ENCODE assay signal across 22 mouse cellular contexts in the genomic region with DNA sequence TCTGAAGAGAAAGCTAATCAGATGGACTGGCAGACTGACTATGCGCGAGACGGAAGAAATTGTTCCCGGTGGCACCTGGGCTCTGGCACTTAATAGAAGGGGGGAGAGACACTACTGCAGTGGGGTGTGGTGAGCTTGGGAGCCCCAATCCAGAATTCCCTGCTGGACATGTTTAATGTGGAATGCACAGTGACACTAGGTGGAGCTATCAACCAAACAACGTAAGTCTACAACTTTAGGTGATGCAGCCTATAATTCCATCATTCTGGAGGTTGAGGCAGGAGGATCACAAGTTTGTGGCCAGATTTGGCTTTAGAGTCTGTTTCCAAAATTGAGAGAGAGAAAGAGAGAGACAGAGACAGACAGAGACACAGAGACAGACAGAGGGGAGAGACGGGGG. TPM values are rescaled to one million over a fixed set of nuclear protein-coding genes. Genes with fewer than 3 reads are reported as not detected.
A peak's percentile ranks its signal among the peaks of the same experiment; 100 is the strongest.
DNase-seq lines count a peak whose midpoint lies in the region; ATAC-seq and TF ChIP-seq lines count a peak whose summit lies in the region.
"Had no signal": no experiment of that assay in that cellular context is flagged by ENCODE, and none has a peak within 500 bp of the region (broad histone marks: within the 10 kb centered on the region; RNA-seq: fewer than 3 reads in every experiment).

No protein-coding gene starts in this region.

- no peak overlapping the region for H3K9ac ChIP-seq in heart, adult 2 months (ENCODE audit: low read depth, low read length)
- no peak overlapping the region for H3K9ac ChIP-seq in liver, adult 2 months (ENCODE audit: low read depth, low read length)
- no peak overlapping the region for H3K9ac ChIP-seq in liver, embryonic 11.5 days (ENCODE audit: low read depth, low read length)
- H3K9ac ChIP-seq: forebrain, embryonic 13.5 days; heart, embryonic 13.5 days; neural tube, embryonic 13.5 days had no signal

- no peaks in the 10 kb centered on the region for H3K79me3 ChIP-seq in C2C12 (ENCODE audit: low read depth)

- no peaks in the 10 kb centered on the region for H3K9me3 ChIP-seq in heart, embryonic 10.5 days
- no peaks in the 10 kb centered on the region for H3K9me3 ChIP-seq in liver, embryonic 11.5 days (ENCODE audit: control insufficient read depth, low read length)
- H3K9me3 ChIP-seq: forebrain, embryonic 13.5 days; heart, embryonic 13.5 days; hindbrain, embryonic 10.5 days; neural tube, embryonic 13.5 days had no signal

- H3K4me3 ChIP-seq in heart, adult 2 months: no peak overlapping the region
- no peak overlapping the region for H3K4me3 ChIP-seq in heart, embryonic 10.5 days
- H3K4me3 ChIP-seq in liver, adult 2 months (ENCODE audit: insufficient read depth, low read depth, low read length): no peak overlapping the region
- no peak overlapping the region for H3K4me3 ChIP-seq in liver, embryonic 11.5 days (ENCODE audit: low read depth, low read length)
- no peak overlapping the region for H3K4me3 ChIP-seq in C2C12 (ENCODE audit: insufficient read depth, poor library complexity, severe bottlenecking)
- H3K4me3 ChIP-seq: forebrain, embryonic 13.5 days; heart, embryonic 13.5 days; hindbrain, embryonic 10.5 days; neural tube, embryonic 13.5 days had no signal

- TF ChIP-seq EP300 in heart, adult 2 months (IDR thresholded peaks at IDR 0.05; ENCODE audit: insufficient read depth, low read depth, low read length): no peak

- no peak for TF ChIP-seq POLR2A in heart, adult 2 months (IDR thresholded peaks at IDR 0.05; ENCODE audit: insufficient read depth, low read depth, low read length)
- TF ChIP-seq POLR2A in liver, adult 2 months (IDR thresholded peaks at IDR 0.05; ENCODE audit: extremely low read depth, insufficient read depth, low read length): no peak

- no peak for ATAC-seq in liver, embryonic 11.5 days (replicated peaks; ENCODE audit: low FRiP score)
- ATAC-seq: forebrain, embryonic 13.5 days; intestine, embryonic 16.5 days had no signal

- no peak for DNase-seq in heart, adult 2 months
- no peak for DNase-seq in heart, embryonic 10.5 days (ENCODE audit: low spot score)
- DNase-seq in liver, adult 2 months (ENCODE audit: extremely low read depth, low read depth, low spot score): peak; percentile 49
- no peak for DNase-seq in liver, embryonic 11.5 days (ENCODE audit: low spot score)
- peak; percentile 66 for DNase-seq in NIH3T3 (ENCODE audit: low read depth)
- DNase-seq in adrenal gland, postnatal 36 days: no peak
- no peak for DNase-seq in adrenal gland, postnatal 14 days
- DNase-seq: adrenal gland, adult 2 months; cerebellum, adult 9-11 months; embryo, embryonic 11 days; gastrocnemius, postnatal 14 days; thymus, adult 2 months had no signal

- H3K27me3 ChIP-seq in heart, adult 2 months (ENCODE audit: control insufficient read depth, insufficient read depth, low read length): peaks cover 2% of the 10 kb centered on the region; the same call in 1 of the 2 replicates
- H3K27me3 ChIP-seq in heart, embryonic 10.5 days (ENCODE audit: insufficient read depth, poor library complexity, severe bottlenecking): peaks cover 40% of the 10 kb centered on the region
- H3K27me3 ChIP-seq in liver, adult 2 months (ENCODE audit: control insufficient read depth, insufficient read depth, low read length): no peaks in the 10 kb centered on the region
- no peaks in the 10 kb centered on the region for H3K27me3 ChIP-seq in liver, embryonic 11.5 days (replicated peaks; ENCODE audit: control insufficient read depth, insufficient read depth, low read length)
- peaks cover 59% of the 10 kb centered on the region for H3K27me3 ChIP-seq in C2C12 (ENCODE audit: control insufficient read depth, insufficient read depth, insufficient read length)
- H3K27me3 ChIP-seq: neural tube, embryonic 13.5 days had no signal

- H3K27ac ChIP-seq in heart, adult 2 months: no peak overlapping the region
- H3K27ac ChIP-seq in heart, embryonic 10.5 days: no peak overlapping the region
- H3K27ac ChIP-seq in liver, adult 2 months (replicated peaks; ENCODE audit: insufficient read depth, low read depth, low read length): no peak overlapping the region
- H3K27ac ChIP-seq in liver, embryonic 11.5 days (ENCODE audit: low read depth, low read length): no peak overlapping the region
- H3K27ac ChIP-seq: forebrain, embryonic 13.5 days; heart, embryonic 13.5 days; hindbrain, embryonic 10.5 days; neural tube, embryonic 13.5 days had no signal

- H3K36me3 ChIP-seq in heart, adult 2 months (ENCODE audit: control insufficient read depth, insufficient read depth, low read length): no peaks in the 10 kb centered on the region
- no peaks in the 10 kb centered on the region for H3K36me3 ChIP-seq in heart, embryonic 10.5 days
- H3K36me3 ChIP-seq in liver, adult 2 months (ENCODE audit: control insufficient read depth, insufficient read depth, low read length): no peaks in the 10 kb centered on the region
- H3K36me3 ChIP-seq in liver, embryonic 11.5 days (ENCODE audit: control insufficient read depth, insufficient read depth, low read length): no peaks in the 10 kb centered on the region
- no peaks in the 10 kb centered on the region for H3K36me3 ChIP-seq in C2C12 (ENCODE audit: control insufficient read depth, insufficient read depth)
- H3K36me3 ChIP-seq: heart, embryonic 13.5 days had no signal

- intact Hi-C loops in heart, adult 2 months (cut with DNase I): loop anchor here (2.0 kb wide), 1 partner anchor 20 kb away; a partner anchor contains a TSS

- no peaks in the 10 kb centered on the region for H3K79me2 ChIP-seq in heart, adult 2 months (replicated peaks; ENCODE audit: control insufficient read depth, insufficient read depth, low read length)
- no peaks in the 10 kb centered on the region for H3K79me2 ChIP-seq in liver, adult 2 months (ENCODE audit: control insufficient read depth, insufficient read depth, low read length)
- no peaks in the 10 kb centered on the region for H3K79me2 ChIP-seq in C2C12 (ENCODE audit: control insufficient read depth, insufficient read depth)

- peak; percentile 65 for TF ChIP-seq CTCF in heart, adult 2 months (IDR thresholded peaks at IDR 0.05)
- TF ChIP-seq CTCF in liver, adult 2 months (IDR thresholded peaks at IDR 0.05; ENCODE audit: low read depth, low read length): peak; percentile 36; the same call in 1 of the 2 replicates
- peak; percentile 8 for TF ChIP-seq CTCF in C2C12 (IDR thresholded peaks at IDR 0.05; ENCODE audit: control insufficient read depth, insufficient read depth, insufficient read length)

- H3K4me1 ChIP-seq in heart, adult 2 months (ENCODE audit: control insufficient read depth, insufficient read depth, low read length): no peaks in the 10 kb centered on the region
- peaks cover 4% of the 10 kb centered on the region; the same call in 1 of the 2 replicates for H3K4me1 ChIP-seq in heart, embryonic 10.5 days
- no peaks in the 10 kb centered on the region for H3K4me1 ChIP-seq in liver, adult 2 months (ENCODE audit: control insufficient read depth, insufficient read depth, low read length)
- no peaks in the 10 kb centered on the region for H3K4me1 ChIP-seq in liver, embryonic 11.5 days (replicated peaks; ENCODE audit: control insufficient read depth, insufficient read depth, low read length)
- H3K4me1 ChIP-seq: forebrain, embryonic 13.5 days; heart, embryonic 13.5 days; hindbrain, embryonic 10.5 days; neural tube, embryonic 13.5 days had no signal

- H3ac ChIP-seq in C2C12 (ENCODE audit: control insufficient read depth, insufficient read length, low read depth): no peak overlapping the region

- WGBS in heart, adult 2 months: 78% methylated on average over 6 of the region's 6 CpGs
- WGBS in heart, embryonic 10.5 days: 86% methylated on average over 6 of the region's 6 CpGs
- 80% methylated on average over 6 of the region's 6 CpGs for WGBS in liver, adult 2 months
- WGBS in liver, embryonic 11.5 days: 84% methylated on average over 6 of the region's 6 CpGs

- H3K4me2 ChIP-seq in liver, embryonic 11.5 days: no peak overlapping the region
- H3K4me2 ChIP-seq: forebrain, embryonic 13.5 days; heart, embryonic 13.5 days; neural tube, embryonic 13.5 days had no signal

RNA-seq across cellular contexts. Expression of a gene that starts 14.5 kb away (rescaled TPM):
- total RNA-seq in heart, adult 2 months (2021): not detected
- polyA plus RNA-seq in heart, adult 2 months (2012; rRNA removed): 0.23 and 0.25 TPM in 2 replicates
- 0.21 and 1.1 TPM in 2 replicates for polyA plus RNA-seq in heart, embryonic 10.5 days (2016; fragmentation: Nextera tagmentation; extraction: Ambion mirVana)
- total RNA-seq in liver, adult 2 months (2014; rRNA removed): 0.07 TPM in 1 of 2 replicates, not detected in the other
- not detected in 2 replicates for polyA plus RNA-seq in liver, adult 2 months (2012; rRNA removed)
- 1.4 and 1.7 TPM in 2 replicates for polyA plus RNA-seq in liver, embryonic 11.5 days (2014; fragmentation: Nextera tagmentation; extraction: Ambion mirVana)
- polyA plus RNA-seq in C2C12 (2012; fragmentation: generic; extraction: Trizol): 0.19 TPM
- total RNA-seq in adrenal gland, postnatal 36 days (2021): 1 to 10 TPM; 2.8 to 3.1 TPM
- 5.4 TPM in 2 replicates for total RNA-seq in adrenal gland, postnatal 14 days (2021)
- total RNA-seq: megakaryocyte-erythroid progenitor cell, adult 5-6 weeks; monocyte, adult 5-6 weeks had no signal

RNA-seq across cellular contexts. Expression of a gene that starts 19.7 kb away (rescaled TPM):
- 100 to 1,000 TPM; 196 to 223 TPM for total RNA-seq in heart, adult 2 months (2021)
- polyA plus RNA-seq in heart, adult 2 months (2012; rRNA removed): 93.8 and 139 TPM in 2 replicates
- 13.0 and 19.2 TPM in 2 replicates for polyA plus RNA-seq in heart, embryonic 10.5 days (2016; fragmentation: Nextera tagmentation; extraction: Ambion mirVana)
- total RNA-seq in liver, adult 2 months (2014; rRNA removed): 19.5 and 20.1 TPM in 2 replicates
- polyA plus RNA-seq in liver, adult 2 months (2012; rRNA removed): 19.8 and 20.9 TPM in 2 replicates
- polyA plus RNA-seq in liver, embryonic 11.5 days (2014; fragmentation: Nextera tagmentation; extraction: Ambion mirVana): 8.1 and 9.0 TPM in 2 replicates
- 9.0 TPM for polyA plus RNA-seq in C2C12 (2012; fragmentation: generic; extraction: Trizol)
- 10 to 100 TPM; 83.6 to 87.8 TPM for total RNA-seq in adrenal gland, postnatal 36 days (2021)
- total RNA-seq in adrenal gland, postnatal 14 days (2021): 82.3 and 91.4 TPM in 2 replicates

RNA-seq across cellular contexts. Expression of a gene that starts 28.2 kb away (rescaled TPM):
- 10 to 100 TPM; 19.6 to 21.2 TPM for total RNA-seq in heart, adult 2 months (2021)
- polyA plus RNA-seq in heart, adult 2 months (2012; rRNA removed): 9.7 and 16.4 TPM in 2 replicates
- polyA plus RNA-seq in heart, embryonic 10.5 days (2016; fragmentation: Nextera tagmentation; extraction: Ambion mirVana): 65.0 and 74.3 TPM in 2 replicates
- 21.9 and 22.6 TPM in 2 replicates for total RNA-seq in liver, adult 2 months (2014; rRNA removed)
- 8.0 and 8.3 TPM in 2 replicates for polyA plus RNA-seq in liver, adult 2 months (2012; rRNA removed)
- polyA plus RNA-seq in liver, embryonic 11.5 days (2014; fragmentation: Nextera tagmentation; extraction: Ambion mirVana): 61.0 and 67.8 TPM in 2 replicates
- polyA plus RNA-seq in C2C12 (2012; fragmentation: generic; extraction: Trizol): 44.6 TPM
- 10 to 100 TPM; 37.2 to 43.4 TPM for total RNA-seq in adrenal gland, postnatal 36 days (2021)
- total RNA-seq in adrenal gland, postnatal 14 days (2021): 34.8 and 37.3 TPM in 2 replicates

RNA-seq across cellular contexts. Expression of a gene that starts 39.4 kb away (rescaled TPM):
- not detected for total RNA-seq in heart, adult 2 months (2021)
- not detected in 2 replicates for polyA plus RNA-seq in heart, adult 2 months (2012; rRNA removed)
- polyA plus RNA-seq in heart, embryonic 10.5 days (2016; fragmentation: Nextera tagmentation; extraction: Ambion mirVana): 0.20 TPM in 1 of 2 replicates, not detected in the other
- not detected in 2 replicates for total RNA-seq in liver, adult 2 months (2014; rRNA removed)
- polyA plus RNA-seq in liver, adult 2 months (2012; rRNA removed): not detected in 2 replicates
- not detected in 2 replicates for polyA plus RNA-seq in liver, embryonic 11.5 days (2014; fragmentation: Nextera tagmentation; extraction: Ambion mirVana)
- 0.32 TPM for polyA plus RNA-seq in C2C12 (2012; fragmentation: generic; extraction: Trizol)
- total RNA-seq in adrenal gland, postnatal 36 days (2021): not detected
- not detected in 2 replicates for total RNA-seq in adrenal gland, postnatal 14 days (2021)
- total RNA-seq: adrenal gland, adult 2 months; gastrocnemius, postnatal 14 days; megakaryocyte-erythroid progenitor cell, adult 5-6 weeks; monocyte, adult 5-6 weeks had no signal
- polyA plus RNA-seq: adrenal gland, adult 2 months; forebrain, embryonic 13.5 days; heart, embryonic 13.5 days; hindbrain, embryonic 10.5 days; limb, embryonic 11.5 days; liver, embryonic 16.5 days; neural tube, embryonic 13.5 days had no signal

RNA-seq across cellular contexts. Expression of a gene that starts 53.9 kb away (rescaled TPM):
- not detected for total RNA-seq in heart, adult 2 months (2021)
- 0.03 TPM in 1 of 2 replicates, not detected in the other for polyA plus RNA-seq in heart, adult 2 months (2012; rRNA removed)
- 0.02 and 4.4 TPM in 2 replicates for polyA plus RNA-seq in heart, embryonic 10.5 days (2016; fragmentation: Nextera tagmentation; extraction: Ambion mirVana)
- 164 and 213 TPM in 2 replicates for total RNA-seq in liver, adult 2 months (2014; rRNA removed)
- polyA plus RNA-seq in liver, adult 2 months (2012; rRNA removed): 260 and 313 TPM in 2 replicates
- 18.9 and 20.0 TPM in 2 replicates for polyA plus RNA-seq in liver, embryonic 11.5 days (2014; fragmentation: Nextera tagmentation; extraction: Ambion mirVana)
- polyA plus RNA-seq in C2C12 (2012; fragmentation: generic; extraction: Trizol): not detected
- under 1 TPM in 1 of 2 experiments, not detected in 1; 0.40 TPM for total RNA-seq in adrenal gland, postnatal 36 days (2021)
- 2.0 and 28.1 TPM in 2 replicates for total RNA-seq in adrenal gland, postnatal 14 days (2021)
- total RNA-seq: gastrocnemius, postnatal 14 days; monocyte, adult 5-6 weeks had no signal
- polyA plus RNA-seq: forebrain, embryonic 13.5 days; hindbrain, embryonic 10.5 days; limb, embryonic 11.5 days; neural tube, embryonic 13.5 days had no signal

Comparison
In these comparisons a context has a peak if more than half of its experiments do, and no peak if none do; other contexts are left out.
1. DNase-seq: peak in liver, adult 2 months (single experiment) and NIH3T3 (single experiment); none in heart, adult 2 months (0 of 2), heart, embryonic 10.5 days (single experiment), liver, embryonic 11.5 days (single experiment), adrenal gland, postnatal 36 days (0 of 2) and adrenal gland, postnatal 14 days (single experiment).
2. CTCF ChIP-seq: peak in every context shown above with its lines; median percentile 65 in heart, adult 2 months; 36 in liver, adult 2 months; 8 in C2C12.